Mouse (Mus musculus) midbrain, embryonic 15.5 days (tissue): Measurements from ENCODE around the gene Eml3. TPM values are rescaled to one million over a fixed set of nuclear protein-coding genes. Genes with fewer than 3 reads are reported as not detected.

Experiments used
- ATAC-seq: fragments of 200-750 bp; cut with Nextera tagmentation; replicated peaks from 2 replicates; pipeline ENCODE4 v1.8.0; 2017; ENCODE audit warnings: moderate TSS enrichment
- H3K27ac ChIP-seq: fragments of 300-500 bp; sonication (generic); 2 replicates; pipeline ENCODE4 v1.5.1; 2015; ENCODE audit warnings: mild to moderate bottlenecking, inconsistent platforms
- H3K27me3 ChIP-seq: fragments of 300-500 bp; sonication (generic); replicated peaks from 2 replicates; pipeline ENCODE4 v1.6.1; 2015; ENCODE audit warnings: inconsistent platforms
- H3K36me3 ChIP-seq: fragments of 300-500 bp; sonication (generic); replicated peaks from 2 replicates; pipeline ENCODE4 v1.6.1; 2015; ENCODE audit warnings: inconsistent platforms
- H3K4me1 ChIP-seq: fragments of 300-500 bp; sonication (generic); 2 replicates; pipeline ENCODE4 v1.6.1; 2015; ENCODE audit warnings: inconsistent platforms
- H3K4me2 ChIP-seq: fragments of 300-500 bp; sonication (generic); 2 replicates; pipeline ENCODE4 v1.6.1; 2015; ENCODE audit warnings: inconsistent platforms, mild to moderate bottlenecking, moderate library complexity
- H3K4me3 ChIP-seq: fragments of 300-500 bp; sonication (generic); 2 replicates; pipeline ENCODE4 v1.5.1; 2015; ENCODE audit warnings: mild to moderate bottlenecking, inconsistent platforms
- H3K9ac ChIP-seq: fragments of 300-500 bp; sonication (generic); 2 replicates; pipeline ENCODE4 v1.6.1; 2015; ENCODE audit warnings: mild to moderate bottlenecking, inconsistent platforms
- H3K9me3 ChIP-seq: fragments of 300-500 bp; sonication (generic); 2 replicates; pipeline ENCODE4 v1.6.1; 2016; ENCODE audit warnings: inconsistent platforms
- WGBS: fragments of 180-500 bp; shearing (Covaris S2); methylation state at CpG from one replicate; pipeline ENCODE4 v1.1.7; 2015; ENCODE audit warnings: mixed read lengths; 5-methylcytosine and 5-hydroxymethylcytosine counted together
- polyA plus RNA-seq: library from polyadenylated mRNA; unstranded; fragments of >200 nt; fragmentation: Nextera tagmentation; extraction: Ambion mirVana; gene quantifications from 2 replicates; pipeline ENCODE4 v1.2.1, GENCODE M21; 2015

Eml3 gene
- polyA plus RNA-seq, 1 experiment from 2014 or later, result 10.5 TPM

- no peaks in the 10 kb centered on the region for H3K27me3 ChIP-seq
- under 1% methylated on average over 6 of the region's 6 CpGs for WGBS
- H3K9me3 ChIP-seq, result no peaks in the 10 kb centered on the region
- peaks cover 19% of the 10 kb centered on the region for H3K36me3 ChIP-seq
- peak overlapping the region; percentile 95 for H3K4me3 ChIP-seq
- no peak; the same call in none of the 2 replicates for ATAC-seq
- H3K27ac ChIP-seq, result peak overlapping the region; percentile 85
- H3K4me2 ChIP-seq, result peak overlapping the region; percentile 85
- peaks cover 18% of the 10 kb centered on the region for H3K4me1 ChIP-seq
- peak overlapping the region; percentile 72 for H3K9ac ChIP-seq
These were observed 8.5 kb upstream of the Eml3 start for GRCm38 (mm10) chr19:8920836-8921291.

- peaks cover 13% of the 10 kb centered on the region; the same call in 1 of the 2 replicates for H3K36me3 ChIP-seq
- no peaks in the 10 kb centered on the region for H3K9me3 ChIP-seq
- no peaks in the 10 kb centered on the region for H3K27me3 ChIP-seq
- 0 out of 2 replicates have a peak overlapping the region, but pooled peaks have one; percentile 72 for H3K9ac ChIP-seq
- H3K27ac ChIP-seq, result no peak overlapping the region
- peak overlapping the region; percentile 85; the same call in 1 of the 2 replicates for H3K4me2 ChIP-seq
- 86% methylated on average over 9 of the region's 9 CpGs for WGBS
- no peak for ATAC-seq
- 0 out of 2 replicates have a peak overlapping the region, but pooled peaks have one; percentile 95 for H3K4me3 ChIP-seq
- H3K4me1 ChIP-seq, result peaks cover 18% of the 10 kb centered on the region
These were observed 7.6 kb upstream of the Eml3 start for GRCm38 (mm10) chr19:8921741-8922140.

- Histone ChIP-seq H3K9ac (no peak overlapping the region), H3K4me3 (no peak overlapping the region), H3K27me3 (no peaks in the 10 kb centered on the region), H3K4me1 (peaks cover 22% of the 10 kb centered on the region), H3K36me3 (peaks cover 15% of the 10 kb centered on the region; the same call in 1 of the 2 replicates), H3K9me3 (no peaks in the 10 kb centered on the region), H3K27ac (no peak overlapping the region), H3K4me2 (no peak overlapping the region)
- 100% methylated on average over 2 of the region's 2 CpGs for WGBS
- no peak for ATAC-seq
These were observed 2.6 kb upstream of the Eml3 start for GRCm38 (mm10) chr19:8926766-8927165.

GRCm38 (mm10) chr19:8927891-8928525, 1.3 kb upstream of the Eml3 start:
- no peak overlapping the region for H3K4me2 ChIP-seq
- H3K27me3 ChIP-seq, result no peaks in the 10 kb centered on the region
- no peak overlapping the region for H3K27ac ChIP-seq
- no peaks in the 10 kb centered on the region for H3K9me3 ChIP-seq
- peaks cover 18% of the 10 kb centered on the region for H3K4me1 ChIP-seq
- WGBS, result 89% methylated on average over 12 of the region's 12 CpGs
- ATAC-seq, result no peak
- peaks cover 14% of the 10 kb centered on the region; the same call in 1 of the 2 replicates for H3K36me3 ChIP-seq
- H3K9ac ChIP-seq, result no peak overlapping the region
- no peak overlapping the region for H3K4me3 ChIP-seq

- peaks cover 18% of the 10 kb centered on the region for H3K4me1 ChIP-seq
- peak overlapping the region; percentile 81 for H3K4me2 ChIP-seq
- H3K27me3 ChIP-seq, result no peaks in the 10 kb centered on the region
- peak overlapping the region; percentile 52 for H3K4me3 ChIP-seq
- 16% methylated on average over 16 of the region's 16 CpGs for WGBS
- H3K27ac ChIP-seq, result no peak overlapping the region
- peak; percentile 50 for ATAC-seq
- H3K9me3 ChIP-seq, result no peaks in the 10 kb centered on the region
- peak overlapping the region; percentile 58 for H3K9ac ChIP-seq
- H3K36me3 ChIP-seq, result peaks cover 12% of the 10 kb centered on the region; the same call in 1 of the 2 replicates
These were observed 596 bp upstream of the Eml3 start for GRCm38 (mm10) chr19:8928689-8929223.

GRCm38 (mm10) chr19:8930117-8930516, 765 bp downstream of the Eml3 start:
- ATAC-seq, result no peak
- Histone ChIP-seq H3K27me3 (no peaks in the 10 kb centered on the region), H3K4me1 (peaks cover 18% of the 10 kb centered on the region), H3K27ac (no peak overlapping the region), H3K4me3 (peak overlapping the region; percentile 52), H3K4me2 (peak overlapping the region; percentile 81), H3K36me3 (peaks cover 12% of the 10 kb centered on the region; the same call in 1 of the 2 replicates), H3K9me3 (no peaks in the 10 kb centered on the region), H3K9ac (peak overlapping the region; percentile 58)
- WGBS, result 18% methylated on average over 11 of the region's 11 CpGs

GRCm38 (mm10) chr19:8930771-8931170, 1.4 kb downstream of the Eml3 start:
- Histone ChIP-seq H3K27ac (no peak overlapping the region), H3K36me3 (peaks cover 7% of the 10 kb centered on the region; the same call in 1 of the 2 replicates), H3K4me1 (peaks cover 18% of the 10 kb centered on the region), H3K27me3 (no peaks in the 10 kb centered on the region), H3K4me2 (no peak overlapping the region), H3K9ac (no peak overlapping the region), H3K4me3 (no peak overlapping the region), H3K9me3 (no peaks in the 10 kb centered on the region)
- 82% methylated on average over 7 of the region's 7 CpGs for WGBS
- no peak for ATAC-seq

- no peaks in the 10 kb centered on the region for H3K36me3 ChIP-seq
- H3K27ac ChIP-seq, result no peak overlapping the region
- peaks cover 11% of the 10 kb centered on the region; the same call in 1 of the 2 replicates for H3K4me1 ChIP-seq
- no peaks in the 10 kb centered on the region for H3K27me3 ChIP-seq
- H3K9me3 ChIP-seq, result no peaks in the 10 kb centered on the region
- 88% methylated on average over 2 of the region's 2 CpGs for WGBS
- H3K9ac ChIP-seq, result no peak overlapping the region
- no peak overlapping the region for H3K4me3 ChIP-seq
- no peak overlapping the region for H3K4me2 ChIP-seq
- ATAC-seq, result no peak
These were observed 7.4 kb downstream of the Eml3 start for GRCm38 (mm10) chr19:8936736-8937135.

- Histone ChIP-seq H3K36me3 (peaks cover 10% of the 10 kb centered on the region; the same call in 1 of the 2 replicates), H3K4me2 (peak overlapping the region; percentile 55), H3K9me3 (no peaks in the 10 kb centered on the region), H3K4me3 (peak overlapping the region; percentile 99; the same call in 1 of the 2 replicates), H3K4me1 (peaks cover 39% of the 10 kb centered on the region), H3K27ac (no peak overlapping the region), H3K27me3 (no peaks in the 10 kb centered on the region), H3K9ac (peak overlapping the region; percentile 42; the same call in 1 of the 2 replicates)
- ATAC-seq, result no peak
- WGBS, result 84% methylated on average over 15 of the region's 15 CpGs
These were observed 11.3 kb downstream of the Eml3 start for GRCm38 (mm10) chr19:8940526-8941133.

- WGBS, result 31% methylated on average over 10 of the region's 10 CpGs
- Histone ChIP-seq H3K9ac (peak overlapping the region; percentile 42), H3K27ac (peak overlapping the region; percentile 94), H3K4me3 (peak overlapping the region; percentile 99), H3K9me3 (no peaks in the 10 kb centered on the region), H3K4me1 (peaks cover 39% of the 10 kb centered on the region), H3K36me3 (peaks cover 14% of the 10 kb centered on the region), H3K4me2 (peak overlapping the region; percentile 55), H3K27me3 (no peaks in the 10 kb centered on the region)
- peak; percentile 30 for ATAC-seq
These were observed 11.8 kb downstream of the Eml3 start for GRCm38 (mm10) chr19:8941136-8941514.

- Histone ChIP-seq H3K27me3 (no peaks in the 10 kb centered on the region), H3K4me1 (peaks cover 39% of the 10 kb centered on the region), H3K9ac (peak within 1 kb of the TSS; percentile 99), H3K4me2 (peak within 1 kb of the TSS; percentile 55), H3K9me3 (no peaks in the 10 kb centered on the region), H3K4me3 (peak within 1 kb of the TSS; percentile 99), H3K36me3 (peaks cover 19% of the 10 kb centered on the region), H3K27ac (peak within 1 kb of the TSS; percentile 94)
- WGBS, result under 1% methylated on average over 64 of the region's 64 CpGs
- ATAC-seq, result peak; percentile 97
These were observed 12.3 kb downstream of the Eml3 start, which contains the start of gene Mta2 for GRCm38 (mm10) chr19:8941515-8942217. Mta2 (plus strand) TSS chr19:8941875.
